Mouse (Mus musculus): ENCODE data around the gene Efna2.
"Not testable (repeated sequence)": the region's sequence is repeated elsewhere in the genome, so short reads cannot be mapped to it uniquely, and the experiment has no call there.

Efna2 gene

DNA sequence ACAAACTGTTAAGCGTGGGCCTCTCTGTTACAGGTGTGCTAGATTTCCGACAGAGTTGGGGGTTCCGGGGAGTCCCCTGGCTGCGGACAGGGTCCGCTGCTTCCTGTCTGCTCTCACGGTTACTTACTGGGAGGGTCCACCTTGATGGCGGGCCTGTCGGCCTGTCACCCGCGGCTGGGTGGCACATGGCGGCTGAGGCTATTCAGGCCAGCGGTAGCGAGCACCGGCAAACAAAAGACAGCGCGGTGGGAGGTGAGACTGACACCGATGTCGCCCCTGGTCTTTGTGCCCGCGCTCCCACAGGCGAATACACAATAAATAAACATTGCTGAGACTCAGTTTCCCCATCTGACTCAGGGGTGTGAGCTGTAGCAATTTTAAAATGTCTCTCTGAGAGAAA is 10.7 kb downstream of the Efna2 start:
- no peak for DNase-seq (ENCODE audit: low spot score)

DNA sequence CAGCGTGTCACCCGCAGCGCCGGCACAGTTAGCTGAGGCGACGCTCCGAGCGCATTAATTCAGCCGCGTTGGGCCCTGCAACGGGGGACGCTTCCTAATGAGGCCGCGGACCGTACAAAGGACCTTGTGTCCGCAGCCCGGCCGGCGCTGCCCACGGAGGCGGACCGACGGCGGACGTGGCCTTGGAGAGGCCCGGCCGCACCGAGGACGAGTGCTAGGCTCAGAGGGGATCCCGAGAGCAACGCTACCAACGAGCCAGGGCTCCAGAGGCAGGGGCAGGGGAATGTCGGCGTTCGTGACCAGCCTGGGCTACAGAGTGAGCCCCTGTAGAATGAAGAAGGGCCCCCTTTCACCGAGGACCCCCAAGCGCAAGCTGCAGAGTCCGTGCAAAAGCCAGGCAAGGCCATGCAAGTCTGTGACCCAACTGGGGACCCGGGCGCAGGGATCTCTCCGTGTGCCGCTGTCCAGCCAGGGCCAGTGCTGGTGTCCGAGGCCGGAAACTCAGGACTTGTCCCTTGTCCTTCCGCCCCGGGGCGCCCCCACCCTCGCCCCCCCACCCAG is 11.3 kb downstream of the Efna2 start:
- no peak for DNase-seq (ENCODE audit: low spot score)

DNA sequence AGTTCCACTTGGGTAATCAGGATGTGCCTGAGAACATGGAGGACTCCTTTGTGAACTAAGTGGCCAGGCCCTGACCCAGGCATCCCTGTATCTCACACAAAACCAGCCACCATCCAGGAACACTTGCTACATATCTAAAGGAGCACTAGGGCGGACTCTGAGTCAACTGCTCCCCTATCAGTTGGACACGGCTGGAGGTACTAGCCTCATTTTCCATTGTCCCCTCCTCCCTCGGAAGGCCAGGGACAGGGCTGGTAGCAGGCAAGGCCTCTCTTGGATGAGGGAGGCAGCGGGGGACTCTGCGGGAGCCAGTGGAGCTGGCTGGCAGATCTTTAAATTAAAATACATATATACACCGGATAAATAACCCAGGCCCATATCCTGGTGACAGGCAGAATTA is 14.7 kb downstream of the Efna2 start:
- DNase-seq (ENCODE audit: low spot score) = no peak

DNA sequence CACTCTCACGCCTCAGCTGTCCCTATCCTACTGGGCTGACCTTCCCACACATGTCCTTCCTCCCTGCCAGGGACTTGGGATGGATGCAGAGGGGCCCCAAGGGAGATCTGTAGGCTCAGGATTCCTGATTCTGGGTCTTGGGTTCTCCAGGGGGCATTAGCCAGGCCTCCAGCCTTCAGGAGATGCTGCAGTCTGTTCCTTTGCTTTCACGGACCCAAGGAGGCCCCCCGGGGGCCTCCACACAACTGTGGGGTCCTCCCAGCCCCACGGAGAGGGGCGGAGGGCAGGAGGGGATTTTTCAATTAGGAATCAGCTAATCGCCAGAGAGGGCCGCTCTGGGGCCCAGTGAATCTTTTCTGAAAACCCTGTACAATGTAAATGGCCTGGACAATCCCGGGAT is 15.2 kb downstream of the Efna2 start:
- DNase-seq (ENCODE audit: low spot score) = no peak

DNA sequence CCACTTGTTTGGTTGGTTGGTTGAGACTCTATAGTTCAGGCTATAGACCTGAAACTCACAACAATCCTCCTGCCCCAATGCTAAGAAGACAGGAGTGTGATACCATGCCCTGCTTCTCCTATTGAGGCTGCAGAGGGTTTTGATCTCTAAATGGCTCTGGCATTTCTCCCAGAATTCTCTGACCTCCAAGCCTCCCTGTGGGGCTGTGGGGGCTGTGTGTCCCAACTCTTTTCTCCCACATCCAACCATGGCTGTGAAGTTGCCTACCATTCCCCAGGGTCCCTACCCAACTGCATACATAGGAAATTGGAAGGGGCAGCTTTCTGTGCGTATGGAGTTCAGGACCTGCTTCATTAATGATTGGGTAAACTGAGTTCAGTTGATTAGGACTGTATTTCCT is 16.9 kb downstream of the Efna2 start:
- DNase-seq (ENCODE audit: low spot score) = no peak

DNA sequence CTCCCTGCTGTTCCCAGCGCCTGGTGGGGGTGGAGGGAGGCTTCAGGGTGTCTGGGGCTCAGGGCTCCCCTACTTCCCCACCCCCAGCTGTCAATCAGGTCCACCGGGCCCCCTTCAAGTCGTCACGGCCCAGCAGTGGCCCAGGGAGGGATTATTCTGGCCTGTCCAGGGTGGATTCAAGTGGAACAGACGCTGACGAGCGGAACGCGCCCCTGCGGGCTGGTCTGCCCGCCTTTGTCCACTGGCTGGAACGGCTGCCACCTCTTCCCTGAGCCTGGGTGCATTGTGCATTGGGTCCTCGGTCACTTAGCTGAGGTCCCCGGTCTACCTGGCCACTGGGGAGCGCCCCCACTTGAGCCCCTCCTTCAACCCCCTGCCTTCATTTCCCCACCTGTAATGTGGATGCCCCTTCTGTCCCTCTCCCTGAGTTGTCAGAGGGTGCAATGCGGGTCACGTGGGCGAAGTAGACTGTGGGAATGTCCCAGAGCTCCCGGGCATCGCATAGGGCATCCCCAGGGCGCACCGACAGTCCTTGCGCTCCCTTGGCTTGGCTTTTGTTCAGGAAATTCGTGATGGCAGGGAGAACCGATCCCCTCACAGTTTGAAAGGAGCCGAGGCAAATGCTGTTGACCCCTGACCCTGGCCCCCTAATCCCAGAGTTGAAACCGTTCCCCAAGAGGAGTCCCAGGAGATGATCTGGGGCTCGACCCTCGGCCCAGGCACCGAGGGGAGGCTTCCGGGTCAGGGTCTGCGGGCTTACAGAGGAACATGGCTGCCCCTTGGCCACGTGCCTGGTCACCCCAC is 17.7 kb downstream of the Efna2 start:
- DNase-seq (ENCODE audit: low spot score) = no peak

DNA sequence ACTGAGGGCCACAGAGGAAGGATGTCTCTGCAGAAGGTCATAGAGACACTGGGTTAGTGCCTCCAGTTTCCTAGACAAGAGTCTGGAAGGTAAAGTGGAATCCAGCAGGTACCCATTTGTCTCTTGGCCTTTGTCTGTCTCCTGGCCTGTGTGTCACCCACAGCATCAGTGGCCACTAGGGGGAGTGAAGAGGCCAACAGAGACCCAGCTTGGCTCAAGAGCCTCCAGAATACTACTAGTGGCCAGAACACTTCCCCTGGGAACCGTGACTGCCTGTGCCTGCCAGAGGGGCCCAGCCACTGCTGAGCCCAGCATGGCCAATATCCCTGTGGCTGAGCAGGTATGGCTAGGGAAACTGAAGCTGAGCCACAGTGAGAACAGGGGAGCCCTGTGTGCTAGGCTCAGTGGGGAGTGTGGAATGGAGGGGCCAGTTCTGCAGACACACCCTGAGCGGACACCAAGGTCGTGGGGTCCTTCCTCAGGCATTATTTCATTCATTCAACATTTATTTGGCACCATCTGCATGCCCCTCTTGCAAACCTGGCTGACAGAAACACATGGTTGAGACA is 20.2 kb downstream of the Efna2 start:
- DNase-seq (ENCODE audit: low spot score) = peak; percentile 62

DNA sequence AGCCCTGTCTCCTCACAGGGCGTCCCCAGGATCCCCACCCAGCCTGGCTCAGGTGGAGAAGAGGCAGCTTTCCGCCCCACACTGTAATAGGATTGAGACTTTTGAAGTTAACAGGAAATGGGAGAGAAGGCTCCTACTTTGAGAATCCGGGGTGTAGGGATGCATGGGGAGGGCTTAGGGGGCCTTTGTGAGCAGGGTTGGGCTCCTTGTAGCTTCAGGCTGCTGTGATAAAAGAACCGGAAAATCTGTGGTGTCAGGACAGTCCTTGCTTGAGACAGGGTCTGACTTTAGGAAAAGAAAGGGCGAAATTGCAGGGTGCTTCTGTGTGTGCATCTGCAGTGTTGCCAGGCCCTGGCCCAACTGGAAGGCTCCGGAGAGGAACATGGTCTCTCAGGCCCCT is 21.2 kb downstream of the Efna2 start:
- no peak for DNase-seq (ENCODE audit: low spot score)

DNA sequence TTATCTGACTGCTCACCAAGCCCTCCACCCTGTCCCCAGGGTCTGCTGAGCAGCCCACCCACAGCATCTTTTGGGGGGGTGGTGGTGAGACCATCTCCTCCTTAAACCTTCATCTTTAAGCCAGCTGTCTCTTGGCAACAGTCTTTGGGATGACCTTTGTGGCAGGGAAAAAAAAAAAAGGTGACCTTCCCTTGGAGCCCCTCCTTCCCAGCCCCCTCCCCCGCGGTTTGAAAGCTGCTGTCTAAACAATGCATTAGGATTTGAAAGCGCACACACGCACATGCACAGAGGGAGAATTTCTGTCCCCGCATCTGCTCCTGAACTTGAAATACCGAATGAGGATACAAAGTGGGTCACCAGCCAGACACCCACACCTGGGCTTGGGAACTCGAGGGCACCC is 24.8 kb downstream of the Efna2 start:
- no peak for DNase-seq (ENCODE audit: low spot score)

DNA sequence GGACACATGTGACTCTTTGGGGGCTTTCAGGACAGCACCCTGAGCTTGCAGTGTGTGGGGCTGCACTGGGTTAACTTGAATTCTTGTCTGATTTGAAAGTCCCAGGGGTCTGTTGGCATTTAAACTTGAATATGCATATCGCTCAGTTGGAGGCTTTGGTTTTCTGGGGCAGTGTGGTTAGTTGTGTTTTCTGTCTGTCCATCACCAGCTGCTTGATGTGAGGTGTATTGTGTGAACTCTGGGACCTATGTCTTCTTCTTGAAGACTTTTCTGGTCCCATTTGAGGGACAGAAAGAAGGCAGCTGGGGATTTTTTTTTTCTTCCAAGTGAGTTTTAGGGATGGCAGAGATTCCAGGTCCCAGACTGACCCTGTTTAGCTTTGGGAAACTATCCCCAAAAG is 27.9 kb downstream of the Efna2 start:
- no peak for DNase-seq (ENCODE audit: low spot score)

DNA sequence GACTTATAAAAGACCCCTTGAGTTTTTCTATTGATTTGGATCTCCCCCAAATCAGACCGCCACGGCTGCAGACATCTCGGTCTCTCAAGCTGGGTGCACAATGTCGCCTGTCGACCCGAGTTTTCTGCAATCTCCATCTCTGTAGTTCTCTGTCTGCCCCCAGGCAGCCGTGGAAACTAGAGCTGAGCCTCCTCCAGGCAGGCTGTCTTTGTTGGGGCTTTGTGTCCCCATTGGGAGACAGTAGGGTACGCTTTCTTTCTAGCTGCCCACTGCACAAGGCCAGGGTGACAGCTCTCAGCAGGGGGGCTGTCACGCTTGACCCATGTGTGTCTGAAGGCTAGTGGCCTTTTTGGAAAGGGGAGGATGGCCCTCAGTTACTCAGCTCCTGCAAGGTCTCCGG is 28.4 kb downstream of the Efna2 start:
- DNase-seq (ENCODE audit: low spot score) = no peak

DNA sequence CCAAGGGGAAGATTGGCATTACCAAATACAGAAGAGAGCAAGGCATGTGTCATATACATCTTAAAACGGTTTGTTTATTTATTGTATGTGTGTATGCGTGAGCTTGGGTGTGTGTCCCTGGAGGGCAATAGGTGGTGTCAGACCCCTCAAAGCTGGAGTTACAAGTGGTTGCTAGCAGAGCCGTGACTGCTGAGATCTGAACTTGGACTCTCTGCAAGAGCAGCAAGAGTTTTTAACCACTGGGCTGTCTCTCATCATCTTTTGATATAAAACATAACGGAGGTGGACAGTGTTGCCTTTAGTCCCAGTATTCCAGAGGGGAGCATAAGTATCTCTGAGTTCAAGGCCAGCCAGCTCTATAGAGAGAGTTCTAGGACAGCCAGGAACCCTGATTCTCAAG is 29.0 kb downstream of the Efna2 start:
- no peak for DNase-seq (ENCODE audit: low spot score)

DNA sequence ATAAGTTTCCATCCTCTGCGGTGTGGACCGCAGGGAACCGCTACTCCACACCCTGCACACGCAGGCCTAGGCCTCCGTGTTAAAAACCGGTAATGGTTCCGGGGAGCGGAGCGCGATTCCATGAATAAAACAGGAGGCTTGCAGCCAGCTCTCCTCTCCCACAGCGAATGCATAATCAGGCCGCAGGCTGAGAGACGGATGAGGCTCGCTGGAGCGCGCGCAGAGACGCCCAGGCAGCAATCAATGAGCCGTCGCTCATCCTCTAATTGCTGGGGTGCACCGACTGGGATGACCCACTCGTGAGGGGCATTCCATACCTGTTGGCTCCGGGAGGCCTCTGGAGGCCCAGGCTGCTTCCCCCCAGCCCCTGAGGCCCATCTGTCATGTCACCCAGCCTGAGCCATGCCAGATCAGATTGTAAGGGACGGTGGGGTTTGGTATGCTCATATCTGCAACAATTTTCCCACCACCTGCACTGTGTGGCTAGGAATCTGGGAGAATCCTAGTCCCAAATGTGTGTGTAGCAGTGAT is 29.6 kb downstream of the Efna2 start:
- no peak for DNase-seq (ENCODE audit: low spot score)

DNA sequence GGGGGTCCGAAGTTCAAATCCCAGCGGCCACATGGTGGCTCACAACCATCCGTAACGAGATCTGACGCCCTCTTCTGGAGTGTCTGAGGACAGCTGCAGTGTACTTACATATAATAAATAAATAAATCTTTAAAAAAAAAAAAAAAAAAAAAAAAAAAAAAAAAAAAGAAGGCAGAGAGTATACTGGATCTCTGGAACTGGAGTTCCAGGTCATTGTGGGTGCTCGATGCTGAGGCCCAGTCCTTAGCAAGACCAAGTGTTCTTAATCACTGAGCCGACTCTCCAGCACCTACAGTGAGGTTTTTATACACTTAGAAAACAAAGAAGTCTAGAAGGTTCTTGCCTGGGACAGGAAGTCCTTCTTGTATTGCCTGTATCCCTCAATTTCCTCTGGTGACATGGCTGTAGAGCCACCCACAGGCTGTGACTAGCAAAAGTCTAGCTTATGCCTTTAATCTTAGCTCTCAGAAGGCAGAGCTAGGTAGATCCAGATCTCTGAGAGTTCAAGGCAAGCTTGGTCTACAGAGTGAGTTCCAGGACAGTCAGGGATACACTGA is 32.3 kb downstream of the Efna2 start:
- DNase-seq (ENCODE audit: low spot score) = not testable (repeated sequence)

DNA sequence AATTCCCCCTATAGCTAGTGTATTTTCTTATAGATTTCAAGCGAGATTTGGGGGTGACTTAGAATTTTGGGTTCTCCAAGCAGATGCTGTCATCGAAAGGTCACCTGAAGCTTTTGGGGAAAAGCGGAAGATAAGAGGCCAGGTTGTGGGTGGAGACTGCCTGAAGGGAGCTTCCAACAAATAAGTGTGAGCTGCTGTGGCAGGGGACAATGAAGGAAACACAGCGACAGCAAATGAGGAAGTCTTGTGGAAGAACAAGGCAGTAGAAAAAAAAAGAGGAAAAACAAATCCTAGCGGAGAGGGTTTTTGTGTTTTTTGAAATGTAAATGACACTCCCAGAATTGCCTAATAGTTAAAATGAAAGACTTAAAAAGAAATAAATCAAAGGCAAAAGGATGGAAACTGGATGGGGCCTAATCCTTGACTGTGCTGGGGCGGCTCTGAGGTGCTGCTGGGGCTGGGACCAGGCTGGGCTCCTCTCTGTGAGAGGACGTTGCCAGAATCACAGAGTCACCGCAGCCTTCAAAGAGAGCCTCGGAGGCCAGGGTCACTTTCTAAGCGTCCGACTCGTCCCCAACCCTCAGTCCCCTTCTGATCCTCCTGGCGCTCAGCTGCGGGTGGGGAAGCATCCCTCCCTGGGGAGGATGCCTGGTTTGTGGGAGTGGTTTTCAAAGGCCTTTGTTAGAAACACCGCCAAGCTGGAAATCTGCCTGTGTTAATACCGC is 35.9 kb downstream of the Efna2 start:
- DNase-seq (ENCODE audit: low spot score) = no peak

DNA sequence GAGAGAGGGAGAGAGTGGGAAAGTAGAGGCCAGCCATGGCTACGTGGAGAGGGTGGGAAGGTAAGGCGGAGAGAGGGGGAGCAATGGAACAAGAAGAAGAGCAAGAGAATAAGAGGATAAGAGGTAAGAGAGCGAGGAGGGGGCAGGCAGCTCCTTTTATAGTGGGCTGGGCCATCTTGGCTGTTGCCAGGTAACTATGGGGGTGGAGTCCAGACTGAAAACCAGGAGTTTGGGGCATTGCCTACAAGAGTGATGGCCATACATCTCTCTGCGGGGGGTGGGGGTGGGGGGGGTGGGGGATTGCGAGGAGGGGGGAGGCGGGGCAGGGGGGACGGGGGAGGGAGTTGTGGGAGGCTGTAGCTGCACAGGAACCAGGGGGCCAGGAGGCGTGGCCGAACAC is 41.4 kb downstream of the Efna2 start:
- no peak for DNase-seq (ENCODE audit: low spot score)

DNA sequence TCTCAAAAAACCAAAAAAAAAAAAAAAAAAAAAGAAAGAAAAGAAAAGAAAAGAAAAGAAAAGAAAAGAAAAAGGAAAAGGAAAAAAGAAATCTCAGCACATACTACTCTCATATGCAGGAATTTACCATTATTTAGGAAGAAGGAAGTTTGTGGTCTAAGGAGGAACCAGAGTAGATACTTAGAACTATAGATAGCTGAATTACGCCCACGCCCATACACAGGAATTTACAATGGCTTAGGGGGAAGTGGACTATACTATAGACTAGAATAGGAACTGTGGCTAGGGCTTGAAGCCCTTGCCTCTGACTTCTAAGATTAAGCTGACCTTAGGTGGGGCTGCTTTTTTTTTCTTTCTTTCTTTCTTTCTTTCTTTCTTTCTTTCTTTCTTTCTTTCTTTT is 43.9 kb downstream of the Efna2 start:
- not testable (repeated sequence) for DNase-seq (ENCODE audit: low spot score)

DNA sequence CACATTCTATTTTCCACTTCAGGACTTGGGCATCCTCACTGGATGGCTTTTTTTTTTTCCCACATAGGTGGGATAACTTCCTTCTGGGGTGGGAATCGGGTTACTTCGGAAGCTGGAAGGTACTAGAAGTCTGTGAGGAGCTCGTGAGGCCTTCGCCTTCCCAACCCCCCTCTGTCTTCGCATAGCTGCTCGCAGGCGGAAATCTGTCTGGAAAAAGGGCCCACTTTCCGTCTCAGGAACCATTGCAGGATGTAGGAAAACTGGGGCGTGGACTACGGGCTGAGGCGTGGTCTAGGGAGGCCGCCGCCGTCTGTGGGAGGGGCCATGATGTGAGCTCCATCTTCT is 46.8 kb downstream of the Efna2 start:
- DNase-seq (ENCODE audit: low spot score) = no peak

DNA sequence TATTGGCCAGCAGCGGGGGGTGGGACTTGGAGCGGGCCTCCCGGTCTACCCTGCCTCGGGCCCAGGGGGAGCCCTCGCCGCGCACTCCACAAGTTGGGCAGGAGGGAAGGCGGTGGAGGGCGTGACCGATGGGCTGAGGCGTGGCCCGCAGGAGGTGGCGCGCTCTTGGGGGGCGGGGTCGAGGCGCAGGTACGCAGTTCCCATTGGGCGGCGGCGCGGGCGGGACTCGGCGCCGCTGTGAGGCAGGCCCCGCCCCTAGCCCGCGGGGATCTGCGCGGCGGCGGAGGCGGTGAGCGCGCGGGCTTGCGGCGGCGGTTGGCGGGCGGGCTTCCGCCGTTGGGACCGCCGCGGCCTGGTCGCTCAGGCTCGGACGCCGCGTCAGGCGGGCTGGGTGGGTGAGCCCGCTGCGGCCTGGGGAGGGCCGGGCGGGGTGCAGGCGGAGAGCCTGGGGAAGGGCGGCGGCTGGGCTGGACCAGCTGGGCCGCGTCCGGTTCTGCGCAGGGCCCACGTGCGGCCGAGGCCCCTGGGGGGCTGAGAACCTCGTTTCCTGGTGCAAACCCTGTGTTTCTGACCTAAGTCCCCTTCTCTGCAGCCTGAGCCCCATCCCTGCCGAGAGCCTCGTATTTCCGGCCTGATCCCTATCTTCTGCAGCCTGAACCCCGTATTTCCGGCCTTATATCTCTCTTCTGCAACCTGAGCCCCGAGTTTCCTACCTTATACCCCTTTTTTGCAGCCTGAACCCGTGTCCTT is 47.3 kb downstream of the Efna2 start, which contains the start of gene Mum1:
Gene Mum1, plus strand, starts transcription at position 19 of the 750 bp plus-strand sequence.
- DNase-seq (ENCODE audit: low spot score) = peak; percentile 99

DNA sequence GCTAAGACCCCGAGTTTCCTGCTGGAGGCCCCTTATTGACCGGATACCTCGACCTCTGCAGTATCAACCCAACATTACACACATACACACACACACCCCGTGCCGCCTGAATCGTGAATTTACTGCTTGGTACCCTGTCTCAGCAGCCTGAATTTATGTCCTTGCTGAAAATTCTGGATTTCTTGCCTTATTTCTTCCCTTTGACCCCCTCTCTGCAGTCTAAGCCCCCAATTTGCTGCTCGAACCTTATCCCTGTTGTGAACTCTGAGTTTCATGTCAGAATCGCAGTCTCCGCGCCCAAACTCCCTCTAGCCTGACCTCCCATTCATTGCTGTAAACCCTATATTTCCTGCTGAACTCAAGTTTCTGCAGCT is 47.9 kb downstream of the Efna2 start:
- no peak for DNase-seq (ENCODE audit: low spot score)

DNA sequence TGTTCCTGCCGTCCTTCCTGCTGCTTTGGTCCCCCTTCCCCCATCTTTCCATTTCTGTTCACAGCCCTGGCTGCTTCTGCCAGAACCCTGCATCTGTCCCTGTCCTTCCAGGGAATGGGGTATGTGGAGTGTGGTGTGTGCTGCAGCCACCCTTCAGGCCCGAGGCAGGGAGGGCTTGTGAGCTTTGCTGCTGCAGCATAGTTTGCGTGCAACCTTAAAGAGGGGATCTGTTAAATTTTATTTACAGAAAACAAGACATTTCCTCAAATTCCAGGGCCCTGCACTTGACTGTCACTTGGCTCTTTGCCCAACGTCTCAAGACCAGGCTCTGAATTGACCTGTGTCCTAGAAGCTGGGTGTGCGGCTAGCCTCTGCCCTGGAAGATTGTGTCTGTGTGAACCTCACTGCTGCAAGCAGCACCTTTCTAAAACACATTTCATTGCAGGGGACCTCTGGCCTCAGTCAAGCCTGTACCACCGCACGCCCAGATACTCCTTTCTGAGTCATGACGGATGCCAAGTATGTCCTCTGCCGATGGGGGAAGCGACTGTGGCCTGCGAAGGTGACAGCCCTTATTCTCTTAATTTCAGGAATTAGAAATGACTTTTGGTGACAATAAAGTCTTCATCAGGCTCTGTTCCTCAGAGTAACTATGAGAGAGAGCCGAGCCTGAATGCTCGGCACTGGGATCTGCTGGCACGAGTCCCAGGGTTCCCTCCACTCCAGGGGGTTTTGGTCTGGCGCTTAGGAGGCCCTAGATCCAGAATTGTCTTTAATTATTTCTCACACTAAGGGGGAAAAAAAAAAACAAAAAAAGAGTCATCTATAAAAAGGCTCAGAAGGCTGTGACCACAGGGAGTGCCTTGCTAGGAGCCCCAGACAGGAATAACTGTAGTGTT is 48.8 kb downstream of the Efna2 start:
- no peak for DNase-seq (ENCODE audit: low spot score)

All from ovary, adult 18-20 months (tissue).